Mouse (Mus musculus): Measurements from ENCODE around the gene Cldn13. TPM values are rescaled to one million over a fixed set of nuclear protein-coding genes. Genes with fewer than 3 reads are reported as not detected.
"Not testable (repeated sequence)": the region's sequence is repeated elsewhere in the genome, so short reads cannot be mapped to it uniquely, and the experiment has no call there.

The Cldn13 gene
- total RNA-seq, 2 experiments from 2014 or later = not detected

DNA sequence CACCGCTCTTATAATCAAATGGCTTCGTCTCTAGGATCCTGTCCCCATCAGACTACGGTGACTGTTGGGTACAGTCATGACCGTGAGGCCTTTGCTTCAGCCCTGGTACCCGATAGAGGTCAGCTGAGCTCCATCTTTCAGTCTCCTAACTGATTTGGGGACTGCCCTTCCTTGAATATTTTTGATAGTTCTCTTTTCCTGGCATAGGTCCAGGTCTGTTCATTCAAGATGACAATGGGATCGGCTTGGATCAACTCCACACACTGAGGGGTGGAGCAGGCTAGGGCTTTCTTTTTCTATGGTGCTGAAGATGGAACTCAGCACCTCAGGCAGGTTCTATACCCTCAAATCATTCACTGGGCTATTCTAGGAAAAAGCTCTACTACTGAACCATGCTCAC lies 20.7 kb upstream of the Cldn13 start:
- intact Hi-C loops (cut with DNase I) = no loop called here
- no peak for DNase-seq

DNA sequence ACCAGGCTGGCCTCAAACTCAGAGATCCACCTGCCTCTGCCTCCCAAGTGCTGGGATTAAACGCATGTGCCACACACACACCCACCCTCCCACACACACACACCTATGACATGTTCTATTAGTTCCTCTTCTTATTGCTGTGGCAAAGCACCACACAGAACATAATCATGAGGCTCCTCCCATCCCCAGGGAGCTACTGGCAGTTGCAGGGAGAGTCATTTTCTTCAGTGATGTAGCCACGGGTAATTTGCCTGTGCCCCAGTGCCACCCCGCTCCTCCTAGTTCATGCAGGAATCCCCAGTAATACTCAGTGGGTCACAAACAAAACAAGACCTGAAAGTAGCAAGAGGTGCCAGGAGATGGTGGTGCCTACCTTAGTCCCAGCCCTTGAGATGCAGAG lies 19.3 kb upstream of the Cldn13 start:
- no peak for DNase-seq
- intact Hi-C loops (cut with DNase I) = no loop called here

DNA sequence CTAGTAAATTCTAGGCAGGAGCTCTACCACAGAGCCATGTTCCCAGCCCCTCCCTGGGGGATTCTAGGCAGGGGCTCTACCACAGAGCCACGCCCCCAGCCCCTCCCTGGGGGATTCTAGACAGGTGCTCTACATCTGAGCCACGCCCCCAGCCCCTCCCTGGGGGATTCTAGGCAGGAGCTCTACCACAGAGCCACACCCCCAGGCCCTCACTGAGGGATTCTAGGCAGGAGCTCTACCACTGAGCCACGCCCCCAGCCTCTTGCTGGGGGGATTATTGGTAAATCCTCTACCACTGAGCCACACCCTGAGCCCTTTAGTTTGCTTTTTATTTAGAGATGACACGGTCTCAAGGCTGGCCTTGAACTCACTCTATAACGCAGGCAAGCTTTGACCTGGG lies 18.4 kb upstream of the Cldn13 start:
- DNase-seq = not testable (repeated sequence)
- intact Hi-C loops (cut with DNase I) = loop anchor here (1.0 kb wide), 1 partner anchor 32 kb away; no protein-coding TSS in a partner anchor

DNA sequence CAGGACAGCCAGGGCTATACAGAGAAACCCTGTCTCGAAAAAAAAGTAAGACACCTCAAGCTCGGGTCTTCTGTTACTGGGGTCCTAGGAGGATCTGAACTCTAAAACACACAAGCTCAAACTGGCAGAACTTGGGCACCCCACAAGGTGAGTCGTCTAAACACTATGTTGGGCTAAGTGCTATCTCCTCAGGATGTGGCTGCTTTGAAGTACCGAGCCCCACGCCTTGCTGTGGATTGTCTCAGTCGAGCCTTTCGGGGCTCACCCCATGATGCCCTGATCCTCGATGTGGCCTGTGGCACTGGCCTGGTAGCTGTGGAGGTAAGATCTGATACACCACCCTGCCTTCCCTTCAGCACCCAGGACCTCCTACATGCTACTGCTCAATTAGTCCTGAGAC lies 18.0 kb upstream of the Cldn13 start:
- DNase-seq = no peak
- intact Hi-C loops (cut with DNase I) = loop anchor here (1.0 kb wide), 1 partner anchor 32 kb away; no protein-coding TSS in a partner anchor

DNA sequence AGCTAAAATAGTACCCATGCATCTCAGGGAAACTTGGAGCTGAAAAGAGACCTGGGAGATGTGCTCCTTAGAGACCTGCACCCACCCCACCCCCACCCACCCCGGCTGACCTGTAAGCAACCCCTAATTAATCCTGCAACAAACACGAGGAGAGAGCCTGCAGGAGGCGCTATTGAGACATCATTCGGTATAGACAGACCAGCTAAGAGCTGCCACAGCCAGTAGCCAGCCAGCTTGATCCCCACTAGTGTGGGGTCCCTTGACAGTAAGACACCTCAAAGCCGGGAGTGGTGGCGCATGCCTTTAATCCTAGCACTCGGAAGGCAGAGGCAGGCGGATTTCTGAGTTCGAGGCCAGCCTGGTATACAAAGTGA lies 17.6 kb upstream of the Cldn13 start:
- DNase-seq = peak; percentile 57 to 72
- intact Hi-C loops (cut with DNase I) = loop anchor here (1.0 kb wide), 1 partner anchor 32 kb away; no protein-coding TSS in a partner anchor

DNA sequence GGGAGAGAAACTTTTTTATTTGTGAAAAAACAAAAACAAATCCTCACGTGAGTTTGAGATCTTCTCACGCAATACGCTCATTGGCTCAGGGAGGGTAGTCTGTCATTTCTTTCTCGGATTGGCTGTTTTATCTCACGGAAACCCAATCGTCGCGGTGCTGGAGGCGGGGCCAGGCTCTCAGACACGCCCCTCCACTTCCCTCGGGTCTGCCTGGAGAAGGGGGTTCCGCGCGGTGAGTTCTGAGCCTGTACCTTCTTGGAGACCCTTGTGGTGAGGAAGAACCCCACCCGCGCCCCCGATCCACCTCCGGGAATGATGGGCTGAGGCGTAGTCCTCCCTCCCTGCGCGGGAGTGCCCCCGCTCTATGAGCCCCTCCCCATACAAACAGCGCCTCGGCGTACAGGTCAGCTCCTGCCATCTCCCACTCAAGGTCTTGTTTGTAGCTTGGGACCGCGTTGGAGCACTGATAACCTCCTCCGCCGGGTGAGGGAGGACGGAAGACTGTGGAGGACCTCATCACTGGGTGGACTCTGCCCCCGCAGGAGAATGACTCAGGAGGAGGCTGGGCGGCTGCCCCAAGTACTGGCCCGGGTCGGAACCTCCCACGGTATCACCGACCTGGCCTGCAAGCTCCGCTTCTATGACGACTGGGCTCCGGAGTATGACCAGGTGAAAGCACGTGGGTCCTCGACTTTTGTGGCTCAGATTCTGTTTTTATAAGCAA lies 17.0 kb upstream of the Cldn13 start, which contains the start of gene Mettl27:
Mettl27 (plus strand) TSS at position 190 of the 724 bp plus-strand sequence.
- intact Hi-C loops (cut with DNase I) = no loop called here
- DNase-seq = peak; percentile 82 to 88

DNA sequence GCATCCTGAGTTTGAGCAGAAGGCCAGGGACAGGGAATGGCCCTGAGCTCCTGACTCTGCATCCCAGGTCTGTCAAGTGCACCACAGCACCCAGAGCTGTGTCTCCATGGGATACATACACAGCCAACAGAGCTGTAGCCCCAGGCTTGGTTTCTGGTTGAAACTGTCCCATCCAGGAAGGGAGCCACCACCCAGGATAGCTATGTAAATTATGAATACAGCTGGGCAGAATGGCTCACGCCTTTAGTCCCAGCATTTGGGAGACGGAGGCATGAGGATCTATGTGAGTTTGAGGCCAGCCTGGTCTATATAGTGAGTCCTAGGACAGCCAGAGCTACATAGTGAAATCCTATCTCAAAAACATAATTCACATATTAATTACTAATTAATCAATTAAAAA lies 14.7 kb upstream of the Cldn13 start:
- intact Hi-C loops (cut with DNase I) = no loop called here
- DNase-seq = no peak

DNA sequence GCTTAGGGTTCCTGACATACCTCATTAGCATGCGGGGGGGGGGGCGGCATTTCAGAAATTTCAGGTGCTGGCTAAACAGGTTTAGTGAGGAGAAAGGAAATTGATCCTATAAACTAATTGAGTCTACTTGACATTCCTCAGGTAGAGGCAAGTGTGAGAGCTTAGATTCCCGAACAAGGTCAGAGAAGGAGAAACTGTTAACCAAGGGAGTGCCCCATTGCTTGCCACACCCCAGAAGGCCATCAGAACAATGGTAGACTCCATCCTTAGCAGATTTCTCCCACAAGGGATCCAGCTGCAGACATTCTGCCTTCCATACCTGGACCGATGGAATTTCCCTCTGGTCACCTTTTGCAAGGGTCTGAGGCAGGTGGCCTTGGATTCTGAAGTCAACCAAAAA lies 11.4 kb upstream of the Cldn13 start:
- DNase-seq = no peak
- intact Hi-C loops (cut with DNase I) = no loop called here

DNA sequence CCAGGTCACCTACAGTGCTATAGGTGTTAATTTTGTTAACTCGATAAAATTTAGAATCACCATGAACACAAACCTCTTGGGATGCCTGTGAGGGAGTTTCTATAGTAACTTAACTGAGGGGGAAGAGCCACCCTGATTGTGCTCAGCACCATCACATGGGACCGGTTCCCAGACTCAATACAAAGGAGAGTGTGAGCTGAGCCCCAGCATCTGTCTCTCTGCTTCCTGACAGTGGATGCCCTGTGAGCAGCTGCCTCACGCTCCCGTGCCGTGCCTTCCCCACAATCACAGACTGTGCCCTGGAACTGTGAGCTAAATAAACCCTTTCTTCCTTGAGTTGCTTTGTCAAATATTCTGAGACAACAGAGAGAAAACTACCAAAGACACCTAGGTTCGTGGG lies 7.8 kb upstream of the Cldn13 start:
- DNase-seq = no peak
- intact Hi-C loops (cut with DNase I) = no loop called here

DNA sequence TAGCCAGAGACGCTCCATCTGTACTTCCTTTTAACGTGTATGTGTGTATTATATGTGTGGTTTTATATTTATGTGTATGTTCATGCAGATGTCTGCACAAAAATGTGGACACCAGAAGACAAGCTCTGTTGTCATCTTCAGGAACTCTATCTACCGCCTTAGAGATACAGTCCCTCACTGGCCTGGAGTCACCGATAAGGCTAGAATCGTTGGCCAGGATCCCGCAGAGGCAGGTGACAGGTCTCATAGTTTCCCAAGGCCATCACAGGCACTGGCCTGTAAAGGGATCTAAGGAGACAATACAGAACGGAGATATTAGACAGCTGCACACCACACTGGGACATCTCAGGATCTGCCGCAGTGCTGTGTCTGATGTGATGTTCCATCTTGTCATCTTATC lies 5.8 kb upstream of the Cldn13 start:
- intact Hi-C loops (cut with DNase I) = no loop called here
- DNase-seq = no peak

DNA sequence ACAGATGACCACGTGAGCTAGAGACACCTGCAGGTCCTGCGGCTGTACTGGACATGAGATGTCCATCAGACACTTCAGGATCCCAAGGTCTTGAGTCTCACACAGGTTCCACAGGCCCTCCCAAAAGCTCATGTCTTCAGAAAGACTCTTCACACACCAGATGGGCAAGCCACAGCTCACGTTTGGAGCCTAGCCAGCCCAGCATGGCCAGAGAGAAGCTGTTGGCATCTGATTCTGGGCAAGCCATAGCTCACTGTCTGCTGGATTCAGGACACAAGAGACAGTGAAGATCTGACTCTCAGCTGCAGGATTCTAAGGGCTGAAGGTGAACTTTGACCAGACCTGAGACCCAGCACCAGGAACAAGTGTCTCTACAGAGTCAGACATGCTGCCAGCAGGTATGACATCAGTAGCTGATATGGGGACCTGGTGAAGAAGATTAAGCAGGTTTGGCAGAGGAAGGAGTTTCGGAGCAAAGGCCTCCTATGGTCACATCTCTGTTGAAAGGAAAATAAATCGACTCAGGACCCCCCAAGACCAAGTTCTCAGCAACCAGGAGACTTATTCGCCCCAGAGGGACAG lies 4.9 kb upstream of the Cldn13 start:
- DNase-seq = no peak
- intact Hi-C loops (cut with DNase I) = no loop called here

DNA sequence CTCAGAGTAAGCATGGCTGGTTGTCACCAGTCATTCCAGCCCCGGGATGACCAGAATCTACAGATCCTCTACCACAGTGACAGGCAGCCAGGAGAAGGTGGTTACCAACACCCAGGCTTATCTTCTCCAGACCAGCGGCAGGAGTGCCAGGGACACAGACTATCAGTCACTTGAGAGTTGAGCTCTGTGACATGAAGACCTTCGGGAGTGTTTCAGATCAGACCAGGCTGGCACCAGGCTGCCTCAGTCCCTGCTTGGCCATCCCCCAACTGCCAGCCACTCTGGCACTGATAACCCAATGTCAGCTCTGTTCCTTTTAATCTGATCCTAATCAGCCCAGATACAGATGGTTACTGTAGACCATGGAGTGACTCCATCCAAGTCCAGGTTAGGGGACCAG lies 3.8 kb upstream of the Cldn13 start:
- intact Hi-C loops (cut with DNase I) = no loop called here

DNA sequence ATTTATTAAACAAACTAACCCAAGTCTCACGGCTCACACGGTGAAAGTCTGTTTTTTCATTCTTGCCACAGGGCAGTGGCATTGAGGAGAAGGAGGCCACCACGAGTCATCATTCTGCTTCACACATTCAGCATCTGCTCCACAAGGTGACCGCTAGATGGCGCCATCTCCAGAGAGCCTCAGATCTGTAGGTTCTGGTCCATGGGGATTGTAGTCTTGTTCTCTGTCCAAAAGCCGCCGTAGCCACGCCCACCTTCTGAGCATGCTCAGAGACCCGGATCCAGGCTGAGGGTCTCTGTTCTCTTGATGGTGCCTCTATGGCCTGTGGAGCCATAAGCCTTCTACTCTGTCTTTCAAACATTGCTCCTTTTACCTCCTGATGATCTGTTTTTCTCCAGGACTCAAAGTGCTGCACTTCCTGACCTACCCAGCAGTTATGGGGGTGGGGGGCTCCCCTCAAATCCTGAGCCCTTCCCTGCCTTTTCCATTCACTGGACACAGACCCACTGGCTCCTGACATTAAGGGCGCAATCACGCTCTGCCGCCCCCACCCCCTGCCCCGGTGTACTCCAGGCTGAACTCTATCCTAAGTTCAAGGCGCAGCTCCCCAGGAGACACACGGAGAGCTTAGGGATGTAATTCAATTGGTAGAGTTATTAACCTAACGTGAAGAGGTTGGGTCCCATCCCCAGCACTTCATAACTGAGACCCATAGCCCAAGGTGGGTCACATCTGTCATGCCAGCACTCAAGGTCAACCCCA lies 2.9 kb upstream of the Cldn13 start:
- peak; percentile 57 to 68 for DNase-seq
- intact Hi-C loops (cut with DNase I) = no loop called here

More for the DNA sequence above, 3.8 kb upstream of the Cldn13 start:
- no peak for DNase-seq

DNA sequence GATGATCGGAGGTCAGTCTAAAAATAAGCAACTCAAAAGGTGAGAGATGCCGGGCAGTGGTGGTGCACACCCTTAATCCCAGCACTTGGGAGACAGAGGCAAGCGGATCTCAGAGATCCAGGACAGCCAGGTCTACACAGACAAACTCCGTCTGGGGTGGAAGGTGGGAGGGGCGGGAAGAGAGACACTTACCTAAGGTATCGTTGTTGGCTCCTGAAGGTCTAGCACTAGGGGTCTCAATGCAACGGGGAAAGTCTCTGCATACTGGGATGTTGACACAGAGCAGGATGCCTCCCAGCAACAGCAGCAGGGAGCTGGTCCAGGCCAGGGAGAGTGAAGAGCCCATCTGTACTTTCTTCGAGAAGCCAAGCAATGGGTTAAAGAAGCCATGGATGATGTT lies 816 bp downstream of the Cldn13 start:
- DNase-seq = no peak
- intact Hi-C loops (cut with DNase I) = no loop called here

DNA sequence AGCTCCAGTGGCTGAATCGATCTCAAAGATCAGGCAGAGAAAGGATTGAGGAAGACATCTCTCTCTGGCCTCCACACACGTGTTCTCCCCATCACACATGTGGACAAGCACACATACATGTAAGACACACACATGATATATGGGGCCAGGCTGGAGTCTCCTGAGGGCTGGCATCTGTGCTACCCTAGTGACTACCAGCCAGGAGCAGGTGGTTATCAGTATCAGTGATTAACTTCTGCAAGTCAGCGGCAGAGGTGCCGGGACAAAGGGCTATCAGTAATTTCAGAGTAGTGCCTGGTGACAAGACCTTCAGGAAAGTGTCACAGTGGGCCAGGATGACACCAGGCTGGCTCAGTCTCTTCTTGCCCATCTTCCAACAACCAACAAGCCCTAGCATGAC lies 1.6 kb downstream of the Cldn13 start:
- intact Hi-C loops (cut with DNase I) = no loop called here
- DNase-seq = no peak

DNA sequence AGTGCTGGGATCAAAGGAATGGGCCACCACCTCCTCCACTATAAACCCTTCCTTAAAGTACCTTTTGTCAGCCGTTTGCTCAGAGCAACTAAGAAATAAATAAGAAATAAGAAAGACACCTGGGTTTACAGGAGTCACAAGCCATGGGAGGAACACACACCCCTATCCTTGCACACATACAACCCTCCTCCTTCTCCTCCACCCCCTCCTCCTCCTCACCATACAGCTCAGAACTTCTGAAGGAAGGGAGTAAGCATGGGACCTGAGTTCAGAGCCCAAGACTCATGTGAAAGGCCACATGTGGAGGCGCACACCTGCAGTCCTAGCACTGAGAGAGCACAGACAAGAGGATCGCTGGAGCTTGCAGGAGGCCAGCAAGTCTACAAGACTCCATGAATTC lies 2.0 kb downstream of the Cldn13 start:
- intact Hi-C loops (cut with DNase I) = no loop called here

DNA sequence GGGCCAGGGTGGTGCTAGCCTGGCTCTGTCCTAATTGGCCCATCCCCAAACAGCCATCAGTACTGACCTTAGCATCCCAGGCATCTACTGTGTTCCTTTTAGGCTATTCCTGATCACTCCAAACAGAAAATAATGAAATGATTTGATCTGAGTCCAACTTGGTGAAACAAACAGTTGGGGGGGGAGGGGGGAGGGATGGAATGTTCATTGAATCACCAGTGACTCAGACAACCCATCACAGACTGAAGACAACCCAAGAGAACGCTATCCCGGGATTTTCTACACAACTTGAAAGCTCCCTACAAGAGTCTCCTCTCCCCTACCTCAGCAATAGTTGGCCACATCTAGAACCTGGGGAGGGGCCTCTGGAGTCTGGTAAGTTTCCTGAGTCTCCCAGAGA lies 3.4 kb downstream of the Cldn13 start:
- intact Hi-C loops (cut with DNase I) = no loop called here

More for the DNA sequence above, 2.0 kb downstream of the Cldn13 start:
- no peak for DNase-seq

DNA sequence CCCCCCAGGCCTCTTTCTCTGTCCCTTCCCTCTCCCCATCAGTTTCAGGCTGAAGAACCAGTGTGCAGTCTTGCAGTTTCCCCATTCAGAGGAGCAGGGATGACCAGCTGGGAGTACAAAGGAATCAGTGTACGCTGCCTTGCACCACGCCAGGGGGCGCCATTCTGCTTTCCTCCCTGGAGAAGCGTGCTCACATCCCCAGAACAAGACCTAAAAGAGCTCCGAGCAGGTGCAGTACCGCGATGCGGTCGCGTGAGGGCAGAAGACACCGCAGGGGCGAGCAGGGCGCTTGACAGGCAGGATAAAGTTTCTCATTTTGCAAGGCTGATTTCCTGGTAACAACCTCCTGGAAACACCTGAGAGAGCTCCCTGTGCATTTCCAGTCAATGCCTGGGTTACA lies 8.2 kb downstream of the Cldn13 start:
- peak; percentile 95 to 98 for DNase-seq
- intact Hi-C loops (cut with DNase I) = loop anchor here (1.0 to 10.0 kb wide), 2 partner anchors 58 to 302 kb away; no protein-coding TSS in a partner anchor

More for the DNA sequence above, 3.4 kb downstream of the Cldn13 start:
- no peak for DNase-seq

DNA sequence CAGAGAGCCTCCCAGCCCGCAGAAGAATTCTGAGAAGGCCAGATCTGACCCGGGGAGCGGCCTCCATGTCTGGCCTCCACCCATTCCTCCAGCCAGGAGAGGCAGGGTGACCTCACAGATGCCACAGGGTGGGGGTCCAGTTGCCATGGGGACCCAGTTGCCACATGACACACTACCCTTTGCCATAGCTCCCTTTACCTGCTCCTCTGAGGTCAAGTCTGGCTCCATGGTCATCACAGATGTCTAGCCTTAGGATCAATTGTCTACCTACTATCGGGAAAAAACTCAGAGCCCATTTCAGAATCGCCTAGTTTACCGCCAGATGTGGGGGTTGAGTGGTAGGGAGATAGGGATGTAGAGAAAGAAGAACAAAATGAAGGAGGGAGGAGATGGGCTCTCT lies 8.7 kb downstream of the Cldn13 start, which contains the start of gene Tmem270:
Tmem270 (minus strand) TSS at position 101 of the 400 bp plus-strand sequence.
- intact Hi-C loops (cut with DNase I) = loop anchor here (1.0 to 10.0 kb wide), 2 partner anchors 59 to 302 kb away; no protein-coding TSS in a partner anchor
- no peak for DNase-seq

DNA sequence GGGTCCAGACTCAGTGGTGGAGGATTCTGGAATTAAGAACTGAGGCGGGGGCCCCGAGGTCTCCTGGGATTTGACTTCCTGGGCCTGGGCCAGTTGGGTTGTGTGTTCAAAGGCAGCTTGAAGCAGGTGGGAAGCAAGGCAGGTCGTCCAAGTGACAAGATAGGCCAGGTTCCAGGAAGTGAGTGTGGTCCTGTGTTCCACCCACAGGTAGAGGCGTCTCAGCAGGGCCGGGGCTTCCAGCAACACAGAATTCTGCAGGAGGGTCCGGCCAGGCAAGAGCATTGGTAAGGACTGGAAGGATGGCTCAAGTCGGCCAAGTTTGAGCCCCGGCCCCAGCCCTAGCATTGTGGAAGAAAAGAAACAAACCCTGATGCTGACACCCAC lies 13.7 kb downstream of the Cldn13 start:
- no peak for DNase-seq
- intact Hi-C loops (cut with DNase I) = loop anchor here (2.0 to 10.0 kb wide), 5 partner anchors 155 to 401 kb away; partner anchors contain the start of gene Eln
